Mouse (Mus musculus) MEL (cell line): ENCODE data around the gene Adamts9. TPM values are rescaled to one million over a fixed set of nuclear protein-coding genes. Genes with fewer than 3 reads are reported as not detected.

Experiments used
- DNase-seq: peaks from one replicate; pipeline ENCODE4 v3.0.0; 2011; ENCODE audit warnings: low read depth, low spot score
- H3K27ac ChIP-seq: 2 replicates; pipeline ENCODE4 v1.5.1; 2012; ENCODE audit warnings: low read depth, mild to moderate bottlenecking, control low read depth, low read length, moderate library complexity; ENCODE audit not compliant: control insufficient read depth
- H3K27me3 ChIP-seq, 2 experiments: fragments of 150-350 bp in 1 of 2; sonication (generic) in 1 of 2; 2 replicates each; pipeline ENCODE4 v1.6.1; 2012; ENCODE audit warnings: low read length in 2 of 2, mild to moderate bottlenecking in 2 of 2, improper control_type of control experiment in 1 of 2, moderate library complexity in 1 of 2; ENCODE audit not compliant: insufficient read depth in 2 of 2, control insufficient read depth in 1 of 2
- H3K36me3 ChIP-seq, 2 experiments: 2 replicates each; pipeline ENCODE4 v1.6.1; 2012 to 2014; ENCODE audit warnings: low read length in 2 of 2, improper control_type of control experiment in 1 of 2, inconsistent platforms in 1 of 2, mild to moderate bottlenecking in 1 of 2; ENCODE audit not compliant: insufficient read depth in 2 of 2, control insufficient read depth in 1 of 2
- H3K4me1 ChIP-seq, 2 experiments: fragments of 150-350 bp in 1 of 2; sonication (generic) in 1 of 2; 2 replicates each; pipeline ENCODE4 v1.6.1; 2012; ENCODE audit warnings: low read length in 2 of 2, improper control_type of control experiment in 1 of 2, mild to moderate bottlenecking in 1 of 2; ENCODE audit not compliant: insufficient read depth in 2 of 2, control insufficient read depth in 1 of 2
- H3K4me3 ChIP-seq, 2 experiments: fragments of 150-350 bp in 1 of 2; sonication (generic) in 1 of 2; 2 replicates each; pipeline ENCODE4 v1.5.1; 2012; ENCODE audit warnings: low read depth in 2 of 2, low read length in 2 of 2, mild to moderate bottlenecking in 2 of 2, moderate library complexity in 2 of 2, control low read depth in 1 of 2, improper control_type of control experiment in 1 of 2; ENCODE audit not compliant: control insufficient read depth in 1 of 2, insufficient read depth in 1 of 2
- H3K79me2 ChIP-seq: 2 replicates; pipeline ENCODE4 v1.6.1; 2012; ENCODE audit warnings: mild to moderate bottlenecking, low read length, moderate library complexity; ENCODE audit not compliant: control insufficient read depth, poor library complexity, insufficient read depth
- H3K9ac ChIP-seq: 2 replicates; pipeline ENCODE4 v1.6.1; 2012; ENCODE audit warnings: low read depth, mild to moderate bottlenecking, control low read depth, low read length, moderate library complexity; ENCODE audit not compliant: control insufficient read depth, poor library complexity, severe bottlenecking
- H3K9me3 ChIP-seq: fragments of 150-350 bp; sonication (generic); replicated peaks from 2 replicates; pipeline ENCODE4 v1.6.1; 2012; ENCODE audit warnings: mild to moderate bottlenecking, low read length, improper control_type of control experiment, moderate library complexity; ENCODE audit not compliant: insufficient read depth
- BHLHE40 ChIP-seq: IDR thresholded peaks from 2 replicates; pipeline ENCODE4 v1.6.1; 2012; ENCODE audit warnings: low read depth, mild to moderate bottlenecking, inconsistent platforms, low read length, improper control_type of control experiment, borderline replicate concordance
- CHD1 ChIP-seq: IDR thresholded peaks from 2 replicates; pipeline ENCODE4 v1.6.1; 2012; ENCODE audit warnings: low read depth, mild to moderate bottlenecking, inconsistent platforms, low read length, improper control_type of control experiment
- CHD2 ChIP-seq: IDR thresholded peaks from 2 replicates; pipeline ENCODE4 v1.6.1; 2011; ENCODE audit warnings: low read length, improper control_type of control experiment
- CTCF ChIP-seq, 3 experiments: IDR thresholded peaks in 2 of 3; conservative IDR thresholded peaks in 1 of 3; 2 replicates each; pipeline ENCODE4 v1.5.1; 2011 to 2012; ENCODE audit warnings: low read length in 3 of 3, low read depth in 2 of 3, mild to moderate bottlenecking in 2 of 3, improper control_type of control experiment in 1 of 3, inconsistent platforms in 1 of 3, mixed read lengths in 1 of 3, moderate library complexity in 1 of 3; ENCODE audit not compliant: control insufficient read depth in 1 of 3, insufficient read depth in 1 of 3, poor library complexity in 1 of 3, severe bottlenecking in 1 of 3
- E2F4 ChIP-seq: IDR thresholded peaks from 2 replicates; pipeline ENCODE4 v1.6.1; 2011; ENCODE audit warnings: low read depth, low read length, improper control_type of control experiment, borderline replicate concordance
- EP300 ChIP-seq, 2 experiments: IDR thresholded peaks; 2 replicates each; pipeline ENCODE4 v1.6.1; 2011; ENCODE audit warnings: improper control_type of control experiment in 2 of 2, low read length in 2 of 2, low read depth in 1 of 2, mild to moderate bottlenecking in 1 of 2
- ETS1 ChIP-seq: IDR thresholded peaks from 2 replicates; pipeline ENCODE4 v1.6.1; 2012; ENCODE audit warnings: low read depth, mild to moderate bottlenecking, inconsistent platforms, low read length, improper control_type of control experiment, moderate library complexity
- GABPA ChIP-seq: IDR thresholded peaks from 2 replicates; pipeline ENCODE4 v1.6.1; 2012; ENCODE audit warnings: low read depth, mild to moderate bottlenecking, inconsistent platforms, low read length, improper control_type of control experiment, moderate library complexity
- GATA1 ChIP-seq: IDR thresholded peaks from 2 replicates; pipeline ENCODE4 v1.6.1; 2011; ENCODE audit warnings: low read depth, low read length, improper control_type of control experiment
- HCFC1 ChIP-seq: IDR thresholded peaks from 2 replicates; pipeline ENCODE4 v1.6.1; 2012; ENCODE audit warnings: low read depth, mild to moderate bottlenecking, inconsistent platforms, low read length, improper control_type of control experiment, moderate library complexity
- KAT2A ChIP-seq: conservative IDR thresholded peaks from 2 replicates; pipeline ENCODE4 v1.6.1; 2012; ENCODE audit warnings: low read depth, low read length, improper control_type of control experiment, inconsistent platforms
- MAFK ChIP-seq: IDR thresholded peaks from 2 replicates; pipeline ENCODE4 v1.6.1; 2011; ENCODE audit warnings: low read depth, mild to moderate bottlenecking, low read length, improper control_type of control experiment, borderline replicate concordance
- MAX ChIP-seq: IDR thresholded peaks from 2 replicates; pipeline ENCODE4 v1.6.1; 2011; ENCODE audit warnings: low read length, improper control_type of control experiment
- MAZ ChIP-seq: IDR thresholded peaks from 2 replicates; pipeline ENCODE4 v1.6.1; 2012; ENCODE audit warnings: low read depth, mild to moderate bottlenecking, inconsistent platforms, low read length, improper control_type of control experiment
- MXI1 ChIP-seq: IDR thresholded peaks from 2 replicates; pipeline ENCODE4 v1.6.1; 2011; ENCODE audit warnings: mild to moderate bottlenecking, low read depth, low read length, improper control_type of control experiment
- MYB ChIP-seq: IDR thresholded peaks from 2 replicates; pipeline ENCODE4 v1.6.1; 2011; ENCODE audit warnings: mild to moderate bottlenecking, low read depth, low read length, improper control_type of control experiment
- MYC ChIP-seq: IDR thresholded peaks from 2 replicates; pipeline ENCODE4 v1.6.1; 2011; ENCODE audit warnings: low read depth, mild to moderate bottlenecking, low read length, improper control_type of control experiment, moderate library complexity
- NRF1 ChIP-seq: IDR thresholded peaks from 2 replicates; pipeline ENCODE4 v1.6.1; 2014; ENCODE audit warnings: low read depth, mild to moderate bottlenecking, inconsistent platforms, low read length, improper control_type of control experiment, moderate library complexity; ENCODE audit not compliant: poor library complexity, insufficient read depth, severe bottlenecking
- RAD21 ChIP-seq: IDR thresholded peaks from 2 replicates; pipeline ENCODE4 v1.6.1; 2011; ENCODE audit warnings: mild to moderate bottlenecking, low read depth, low read length, improper control_type of control experiment
- RCOR1 ChIP-seq: IDR thresholded peaks from 2 replicates; pipeline ENCODE4 v1.6.1; 2012; ENCODE audit warnings: low read depth, mild to moderate bottlenecking, inconsistent platforms, low read length, improper control_type of control experiment
- SIN3A ChIP-seq: IDR thresholded peaks from 2 replicates; pipeline ENCODE4 v1.6.1; 2012; ENCODE audit warnings: low read length, improper control_type of control experiment, inconsistent platforms
- SMC3 ChIP-seq: IDR thresholded peaks from 2 replicates; pipeline ENCODE4 v1.6.1; 2011; ENCODE audit warnings: low read depth, low read length, improper control_type of control experiment
- UBTF ChIP-seq: IDR thresholded peaks from 2 replicates; pipeline ENCODE4 v1.6.1; 2012; ENCODE audit warnings: low read depth, mild to moderate bottlenecking, inconsistent platforms, low read length, improper control_type of control experiment, moderate library complexity, borderline replicate concordance; ENCODE audit not compliant: insufficient read depth
- USF1 ChIP-seq: IDR thresholded peaks from 2 replicates; pipeline ENCODE4 v1.6.1; 2014; ENCODE audit warnings: low read depth, mild to moderate bottlenecking, inconsistent platforms, low read length, improper control_type of control experiment, moderate library complexity
- USF2 ChIP-seq, 2 experiments: IDR thresholded peaks; 2 replicates each; pipeline ENCODE4 v1.6.1; 2011 to 2012; ENCODE audit warnings: improper control_type of control experiment in 2 of 2, low read length in 2 of 2, borderline replicate concordance in 1 of 2, inconsistent platforms in 1 of 2, low read depth in 1 of 2, mild to moderate bottlenecking in 1 of 2; ENCODE audit not compliant: insufficient read depth in 1 of 2
- ZMIZ1 ChIP-seq: IDR thresholded peaks from 2 replicates; pipeline ENCODE4 v1.6.1; 2012; ENCODE audit warnings: low read depth, mild to moderate bottlenecking, inconsistent platforms, low read length, improper control_type of control experiment, moderate library complexity
- ZNF384 ChIP-seq: IDR thresholded peaks from 2 replicates; pipeline ENCODE4 v1.6.1; 2012; ENCODE audit warnings: low read depth, mild to moderate bottlenecking, inconsistent platforms, low read length, improper control_type of control experiment
- polyA plus RNA-seq, 2 experiments: library from polyadenylated mRNA; stranded (reverse) in 1 of 2; unstranded in 1 of 2; fragments of >175 nt in 1 of 2; fragments of >200 nt in 1 of 2; gene quantifications; 2 replicates each; pipeline versions ENCODE4 v1.2.1 to v1.2.4; 2012; ENCODE audit warnings: low replicate concordance in 2 of 2, low read depth in 1 of 2; ENCODE audit not compliant: insufficient read length in 2 of 2, insufficient read depth in 1 of 2, missing spikeins in 1 of 2
- total RNA-seq: library from RNA; depleted of rRNA; stranded (reverse); fragments of 300-350 nt; gene quantifications from 2 replicates; pipeline ENCODE4 v1.2.3, GENCODE M21; 2012

Adamts9 gene
- total and polyA plus RNA-seq, 3 experiments, result not detected

DNA sequence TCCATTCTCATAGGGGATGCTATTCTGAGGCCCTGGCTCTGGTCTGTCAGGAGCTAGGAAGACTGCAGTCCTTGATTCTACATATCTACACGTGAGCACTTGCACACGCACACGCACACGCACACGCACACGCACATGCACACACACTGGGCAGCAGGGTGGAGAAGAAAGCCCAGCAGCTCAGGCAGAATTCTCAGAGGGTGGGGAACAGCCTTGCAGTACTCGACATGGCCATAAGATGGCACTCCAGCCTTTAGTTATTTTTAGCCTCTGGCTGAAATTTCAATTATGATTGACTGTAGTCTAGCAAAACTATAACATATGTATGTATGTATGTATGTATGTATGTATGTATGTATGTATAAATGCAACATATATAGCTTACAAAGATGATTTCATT, 158.5 kb downstream of the Adamts9 start (continued):
- no peak for TF ChIP-seq NRF1
- no peak for TF ChIP-seq MYB
- TF ChIP-seq HCFC1, result no peak
- peak; percentile 36 for TF ChIP-seq SMC3
- TF ChIP-seq GATA1, result no peak
- TF ChIP-seq BHLHE40, result no peak

- no peak overlapping the region for H3K4me3 ChIP-seq
- DNase-seq, result no peak
- H3K4me1 ChIP-seq, result no peaks in the 10 kb centered on the region
- no peaks in the 10 kb centered on the region for H3K9me3 ChIP-seq
- H3K27me3 ChIP-seq, result no peaks in the 10 kb centered on the region
- no peaks in the 10 kb centered on the region for H3K36me3 ChIP-seq
- no peak overlapping the region for H3K9ac ChIP-seq
- TF ChIP-seq MYB, result no peak
- no peak for TF ChIP-seq RCOR1
- TF ChIP-seq HCFC1, result no peak
- no peak for TF ChIP-seq EP300 (IDR thresholded peaks at IDR 0.05; ENCODE audit: low read depth in 1 of 2, low read length in 2 of 2)
- TF ChIP-seq ZNF384, result no peak
- TF ChIP-seq MXI1, result no peak
- TF ChIP-seq CHD1, result no peak
- no peak for TF ChIP-seq UBTF
- no peak for TF ChIP-seq GATA1
- TF ChIP-seq BHLHE40, result no peak
- no peak for TF ChIP-seq ETS1
- no peak for TF ChIP-seq CTCF (IDR thresholded peaks at IDR 0.05 in 2 of 3, conservative IDR thresholded peaks at IDR 0.05 in 1 of 3; ENCODE audit: control insufficient read depth in 1 of 3, insufficient read depth in 1 of 3, low read depth in 2 of 3, low read length in 3 of 3, poor library complexity in 1 of 3, severe bottlenecking in 1 of 3)
- TF ChIP-seq CHD2, result no peak
- no peak for TF ChIP-seq USF1
- no peak overlapping the region for H3K27ac ChIP-seq
- no peaks in the 10 kb centered on the region for H3K79me2 ChIP-seq
These were observed 161.8 kb downstream of the Adamts9 start for GRCm38 (mm10) chr6:92781446-92781845.

DNA sequence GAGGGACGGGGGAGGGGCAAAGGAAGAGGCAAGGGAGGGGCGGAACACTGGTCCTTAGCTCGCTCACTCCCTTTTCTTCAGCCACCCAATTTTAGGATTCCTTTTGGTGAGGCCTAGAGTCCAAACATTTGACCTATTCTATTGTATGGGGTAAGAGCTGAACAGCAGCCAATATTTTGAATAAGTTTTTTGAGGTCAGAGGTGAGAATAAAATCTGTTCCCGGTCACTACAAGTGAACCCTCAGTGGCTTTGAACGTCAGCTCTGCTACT, 163.4 kb downstream of the Adamts9 start:
- Histone ChIP-seq H3K36me3 (no peaks in the 10 kb centered on the region), H3K79me2 (no peaks in the 10 kb centered on the region), H3K4me1 (no peaks in the 10 kb centered on the region), H3K27me3 (no peaks in the 10 kb centered on the region), H3K9me3 (no peaks in the 10 kb centered on the region), H3K4me3 (no peak overlapping the region), H3K9ac (no peak overlapping the region), H3K27ac (no peak overlapping the region)
- no peak for DNase-seq
- TF ChIP-seq E2F4, result no peak
- no peak for TF ChIP-seq SMC3
- TF ChIP-seq MAFK, result no peak
- no peak for TF ChIP-seq MXI1
- TF ChIP-seq MAZ, result no peak
- no peak for TF ChIP-seq HCFC1
- TF ChIP-seq GABPA, result no peak
- no peak for TF ChIP-seq EP300 (IDR thresholded peaks at IDR 0.05; ENCODE audit: low read depth in 1 of 2, low read length in 2 of 2)
- no peak for TF ChIP-seq USF2 (IDR thresholded peaks at IDR 0.05; ENCODE audit: borderline replicate concordance in 1 of 2, insufficient read depth in 1 of 2, low read depth in 1 of 2, low read length in 2 of 2)
- TF ChIP-seq ZMIZ1, result no peak
- no peak for TF ChIP-seq CHD1
- TF ChIP-seq SIN3A, result no peak
- no peak for TF ChIP-seq RCOR1
- no peak for TF ChIP-seq RAD21
- no peak for TF ChIP-seq MYB
- TF ChIP-seq CTCF (IDR thresholded peaks at IDR 0.05 in 2 of 3, conservative IDR thresholded peaks at IDR 0.05 in 1 of 3; ENCODE audit: control insufficient read depth in 1 of 3, insufficient read depth in 1 of 3, low read depth in 2 of 3, low read length in 3 of 3, poor library complexity in 1 of 3, severe bottlenecking in 1 of 3), result no peak
- no peak for TF ChIP-seq MYC
- no peak for TF ChIP-seq KAT2A
- TF ChIP-seq ZNF384, result no peak
- no peak for TF ChIP-seq MAX
- TF ChIP-seq, all 39 proteins: peak for 0
